Mouse (Mus musculus): ENCODE measurements at regions not wholly inside any gene's neighbourhood (a gene's known extent, or its start where the extent isn't known, plus 50 kb on each side); places are given as distances from the start of the nearest gene placed in this dataset.
A peak's percentile ranks its signal among the peaks of the same experiment; 100 is the strongest.

DNA sequence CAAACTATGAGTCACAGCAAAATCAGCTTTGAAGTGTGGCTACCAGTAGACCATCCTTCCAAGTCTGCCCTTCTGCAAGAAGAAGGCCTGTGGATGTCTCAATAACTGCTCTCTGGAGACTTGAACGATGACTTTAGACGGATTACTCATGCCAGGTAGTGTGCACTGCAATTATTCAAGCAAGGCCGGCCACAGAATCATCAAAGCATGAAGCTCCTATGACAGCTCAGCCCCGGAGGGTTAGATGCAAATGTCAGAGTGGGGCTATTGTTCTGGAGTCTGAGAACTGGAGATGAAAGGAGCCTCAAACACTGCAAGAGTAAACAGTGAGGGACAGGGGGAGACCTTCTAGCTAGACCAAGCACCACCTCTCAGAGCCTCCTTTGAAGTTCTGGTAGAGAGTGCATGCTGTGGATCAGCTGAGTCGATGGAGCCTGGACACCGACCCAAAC, 173.8 kb upstream of the Dmrta1 start:
- DNase-seq (ENCODE audit: low read depth, low spot score): no peak

GRCm38 (mm10) chr4:89500232-89500631, 179.0 kb upstream of the Dmrta1 start:
- DNase-seq (ENCODE audit: low read depth, low spot score): no peak

DNA sequence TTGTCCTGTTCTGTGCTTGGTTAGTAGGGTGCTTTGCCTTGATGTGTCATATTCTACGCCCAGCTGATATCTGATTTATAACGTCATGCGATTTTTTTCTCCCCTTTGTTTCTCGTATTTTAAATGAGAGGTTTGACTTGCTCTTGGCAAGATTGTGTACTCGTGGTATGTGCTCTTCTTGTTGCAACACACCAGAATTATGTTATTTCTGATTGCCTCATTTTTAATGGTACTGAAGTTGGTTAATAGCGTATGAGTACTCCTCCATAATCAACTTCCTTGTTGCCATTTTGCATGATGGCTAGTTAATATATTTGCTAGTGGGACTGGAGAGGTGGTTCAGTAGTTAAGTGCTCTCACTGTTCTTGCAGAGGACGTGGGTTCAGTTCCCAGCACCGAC, 180.1 kb upstream of the Cdkn2b start:
- DNase-seq (ENCODE audit: low read depth, low spot score): no peak

GRCm38 (mm10) chr4:89487416-89488165, 176.8 kb upstream of the Cdkn2b start:
- DNase-seq (ENCODE audit: low read depth, low spot score): no peak

- no peak for DNase-seq (ENCODE audit: low read depth, low spot score)
Observed at GRCm38 (mm10) chr4:89486963-89487362, 176.1 kb upstream of the Cdkn2b start.

DNA sequence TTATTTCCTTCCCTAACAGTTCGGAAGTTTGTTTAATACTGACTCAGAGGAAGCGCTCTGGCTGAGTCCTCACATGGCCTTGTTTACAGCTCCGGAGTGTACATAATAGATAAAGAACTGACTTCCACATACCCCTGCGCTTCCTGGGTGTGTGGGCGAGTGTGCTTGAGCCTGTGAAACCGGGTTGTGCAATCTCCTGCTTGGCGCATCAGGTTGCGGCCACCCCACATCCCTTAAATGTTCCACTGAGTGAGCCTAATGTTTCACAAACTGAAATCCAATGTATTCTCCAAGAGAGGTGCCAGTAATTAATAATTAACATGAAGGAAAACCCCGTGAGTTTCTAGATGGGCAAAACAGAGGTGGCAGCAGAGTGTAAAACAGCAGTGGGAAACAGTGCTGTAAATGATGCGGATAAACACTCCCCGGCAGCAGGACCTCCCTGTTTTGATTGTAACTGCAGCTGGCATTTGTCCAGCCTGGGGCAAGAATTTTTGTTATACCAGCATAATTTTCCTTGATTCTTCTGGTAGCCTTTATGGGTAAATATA, 175.2 kb upstream of the Cdkn2b start:
- peak; percentile 30 for DNase-seq (ENCODE audit: low read depth, low spot score)

- DNase-seq (ENCODE audit: low read depth, low spot score): no peak
Observed at GRCm38 (mm10) chr4:89478646-89479237, 167.9 kb upstream of the Cdkn2b start.

- no peak for DNase-seq (ENCODE audit: low read depth, low spot score)
Observed at GRCm38 (mm10) chr4:89475848-89476247, 165.0 kb upstream of the Cdkn2b start.

- no peak for DNase-seq (ENCODE audit: low read depth, low spot score)
Observed at GRCm38 (mm10) chr4:89474836-89475541, 164.2 kb upstream of the Cdkn2b start.

GRCm38 (mm10) chr4:89471426-89471825, 160.6 kb upstream of the Cdkn2b start:
- DNase-seq (ENCODE audit: low read depth, low spot score): no peak

- DNase-seq (ENCODE audit: low read depth, low spot score): no peak
Observed at GRCm38 (mm10) chr4:89470756-89471155, 159.9 kb upstream of the Cdkn2b start.

GRCm38 (mm10) chr4:89469883-89470282, 159.0 kb upstream of the Cdkn2b start:
- DNase-seq (ENCODE audit: low read depth, low spot score): peak; percentile 42

DNA sequence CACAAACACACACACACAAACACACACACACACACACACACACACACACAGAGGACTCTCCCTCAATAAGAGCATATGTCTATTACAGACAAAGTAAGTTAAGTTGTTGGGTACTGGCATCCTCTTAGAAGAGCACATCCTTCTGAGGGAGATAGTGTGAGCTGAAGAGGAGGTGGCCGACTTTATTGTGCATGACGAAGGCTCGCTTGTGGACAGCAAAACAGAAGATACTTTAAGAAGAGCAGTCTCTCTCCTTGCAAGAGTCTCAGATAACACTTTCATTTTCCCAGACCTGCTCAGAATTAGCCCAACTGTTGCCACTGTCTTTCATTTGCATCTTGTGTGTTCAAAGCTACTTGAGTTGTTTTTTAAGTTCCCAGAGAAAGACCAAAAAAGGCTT, 158.6 kb upstream of the Cdkn2b start:
- no peak for DNase-seq (ENCODE audit: low read depth, low spot score)

GRCm38 (mm10) chr4:89466766-89467165, 155.9 kb upstream of the Cdkn2b start:
- peak; percentile 45 for DNase-seq (ENCODE audit: low read depth, low spot score)

GRCm38 (mm10) chr4:89463121-89463520, 152.3 kb upstream of the Cdkn2b start:
- DNase-seq (ENCODE audit: low read depth, low spot score): no peak

DNA sequence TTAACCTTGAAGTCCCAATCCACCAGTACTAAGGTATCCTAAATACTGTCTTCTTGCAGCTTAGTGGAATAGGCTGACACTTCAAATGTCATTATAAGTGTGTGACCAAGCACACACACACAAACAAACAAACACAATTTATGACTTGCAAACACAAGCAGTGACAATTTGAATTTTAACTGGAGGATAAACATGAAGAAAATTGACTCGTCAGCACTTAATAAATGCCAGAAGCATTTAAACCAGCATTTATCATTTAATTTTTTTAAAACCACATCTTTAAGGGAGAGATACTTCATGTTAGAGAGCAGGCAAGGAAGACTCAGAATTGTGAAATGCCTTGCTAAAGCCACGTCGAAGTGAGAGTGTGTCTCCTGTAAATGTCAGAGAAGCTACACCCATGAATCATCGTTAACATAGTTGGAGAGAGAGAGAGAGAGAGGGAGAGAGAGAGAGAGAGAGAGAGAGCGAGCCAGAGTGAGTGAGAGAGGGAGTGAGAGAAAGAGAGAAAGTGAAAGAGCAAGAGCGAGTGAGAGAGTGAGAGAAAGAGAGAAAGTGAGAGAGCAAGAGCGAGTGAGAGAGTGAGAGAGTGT, 149.4 kb upstream of the Cdkn2b start:
- DNase-seq (ENCODE audit: low read depth, low spot score): peak; percentile 8

DNA sequence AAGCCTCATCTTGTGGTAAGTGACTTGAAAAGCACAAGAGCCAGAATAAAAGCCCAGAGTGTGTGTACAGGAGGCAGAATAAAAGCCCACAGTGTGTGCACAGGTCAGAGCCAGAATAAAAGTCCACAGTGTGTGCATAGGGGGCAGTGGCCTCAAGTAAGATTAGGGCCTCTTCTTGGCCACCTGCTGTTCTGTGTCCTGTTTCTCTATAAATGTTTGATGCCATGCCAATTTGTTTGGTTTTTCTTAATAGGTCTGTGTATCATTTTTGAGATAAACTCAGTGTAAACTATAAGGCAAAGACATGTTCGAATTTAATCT, 148.5 kb upstream of the Cdkn2b start:
- no peak for DNase-seq (ENCODE audit: low read depth, low spot score)

- no peak for DNase-seq (ENCODE audit: low read depth, low spot score)
Observed at GRCm38 (mm10) chr4:89458628-89459345, 147.9 kb upstream of the Cdkn2b start.

- no peak for DNase-seq (ENCODE audit: low read depth, low spot score)
Observed at GRCm38 (mm10) chr4:89457861-89458260, 147.0 kb upstream of the Cdkn2b start.

GRCm38 (mm10) chr4:89454926-89455325, 144.1 kb upstream of the Cdkn2b start:
- DNase-seq (ENCODE audit: low read depth, low spot score): no peak

GRCm38 (mm10) chr4:89453051-89453450, 142.2 kb upstream of the Cdkn2b start:
- DNase-seq (ENCODE audit: low read depth, low spot score): no peak

- no peak for DNase-seq (ENCODE audit: low read depth, low spot score)
Observed at GRCm38 (mm10) chr4:89451741-89452140, 140.9 kb upstream of the Cdkn2b start.

Measured in brain, adult 2 months (tissue).